Mouse (Mus musculus): Measurements from ENCODE around the gene Bnip1. TPM values are rescaled to one million over a fixed set of nuclear protein-coding genes. Genes with fewer than 3 reads are reported as not detected.

Bnip1 gene
- total RNA-seq, 2 experiments from 2014 or later = 25.2 to 29.7 TPM

GRCm38 (mm10) chr17:26793068-26793765, 12.4 kb downstream of the Bnip1 start:
- no peak for DNase-seq (ENCODE audit: low spot score)

GRCm38 (mm10) chr17:26794744-26795143, 13.9 kb downstream of the Bnip1 start:
- peak; percentile 55 for DNase-seq (ENCODE audit: low spot score)

GRCm38 (mm10) chr17:26795386-26795785, 14.5 kb downstream of the Bnip1 start:
- no peak for DNase-seq (ENCODE audit: low spot score)

- no peak for DNase-seq (ENCODE audit: low spot score)
These were observed 16.7 kb downstream of the Bnip1 start for GRCm38 (mm10) chr17:26797379-26798128.

- no peak for DNase-seq (ENCODE audit: low spot score)
These were observed 22.0 kb downstream of the Bnip1 start for GRCm38 (mm10) chr17:26802886-26803285.

- no peak for DNase-seq (ENCODE audit: low spot score)
These were observed 31.7 kb downstream of the Bnip1 start for GRCm38 (mm10) chr17:26812607-26813006.

- no peak for DNase-seq (ENCODE audit: low spot score)
These were observed 32.6 kb downstream of the Bnip1 start for GRCm38 (mm10) chr17:26813497-26813896.

GRCm38 (mm10) chr17:26816810-26817209, 35.9 kb downstream of the Bnip1 start:
- DNase-seq (ENCODE audit: low spot score) = no peak

- DNase-seq (ENCODE audit: low spot score) = no peak
These were observed 36.9 kb downstream of the Bnip1 start for GRCm38 (mm10) chr17:26817776-26818175.

- DNase-seq (ENCODE audit: low spot score) = no peak
These were observed 45.3 kb downstream of the Bnip1 start for GRCm38 (mm10) chr17:26826131-26826530.

- no peak for DNase-seq (ENCODE audit: low spot score)
These were observed 52.9 kb downstream of the Bnip1 start for GRCm38 (mm10) chr17:26833806-26834205.

GRCm38 (mm10) chr17:26834302-26834965, 53.6 kb downstream of the Bnip1 start:
- no peak for DNase-seq (ENCODE audit: low spot score)

- no peak for DNase-seq (ENCODE audit: low spot score)
These were observed 54.3 kb downstream of the Bnip1 start for GRCm38 (mm10) chr17:26834966-26835755.

GRCm38 (mm10) chr17:26835956-26836355, 55.1 kb downstream of the Bnip1 start:
- no peak for DNase-seq (ENCODE audit: low spot score)

GRCm38 (mm10) chr17:26836377-26836776, 55.5 kb downstream of the Bnip1 start:
- DNase-seq (ENCODE audit: low spot score) = no peak

- no peak for DNase-seq (ENCODE audit: low spot score)
These were observed 56.1 kb downstream of the Bnip1 start for GRCm38 (mm10) chr17:26836786-26837545.

GRCm38 (mm10) chr17:26837546-26837985, 56.7 kb downstream of the Bnip1 start:
- DNase-seq (ENCODE audit: low spot score) = no peak

GRCm38 (mm10) chr17:26838191-26838910, 57.5 kb downstream of the Bnip1 start:
- no peak for DNase-seq (ENCODE audit: low spot score)

- no peak for DNase-seq (ENCODE audit: low spot score)
These were observed 58.2 kb downstream of the Bnip1 start for GRCm38 (mm10) chr17:26838911-26839717.

All from gastrocnemius, adult 18-20 months (tissue).